Mouse (Mus musculus): ENCODE measurements around the gene Gabpb2.
"Not testable (repeated sequence)": the region's sequence is repeated elsewhere in the genome, so short reads cannot be mapped to it uniquely, and the experiment has no call there.

The Gabpb2 gene

GRCm38 (mm10) chr3:95161041-95161551, 56.6 kb downstream of the Gabpb2 start:
- DNase-seq (ENCODE audit: low read depth in 1 of 2, low spot score in 2 of 2) = no peak

GRCm38 (mm10) chr3:95159987-95160963, 57.4 kb downstream of the Gabpb2 start, which contains the start of gene Sema6c:
Sema6c (plus strand) TSS chr3:95160457.
- peak; percentile 52 to 69 for DNase-seq (ENCODE audit: low read depth in 1 of 2, low spot score in 2 of 2)

- DNase-seq (ENCODE audit: low read depth in 1 of 2, low spot score in 2 of 2) = no peak
Observed at GRCm38 (mm10) chr3:95159511-95159986, 58.2 kb downstream of the Gabpb2 start.

- DNase-seq (ENCODE audit: low read depth in 1 of 2, low spot score in 2 of 2) = peak in 1 of 2 experiments; percentile 60
Observed at GRCm38 (mm10) chr3:95153874-95154273, 63.8 kb downstream of the Gabpb2 start.

- DNase-seq (ENCODE audit: low read depth in 1 of 2, low spot score in 2 of 2) = no peak
Observed at GRCm38 (mm10) chr3:95147924-95148323, 69.8 kb downstream of the Gabpb2 start.

GRCm38 (mm10) chr3:95142617-95143011, 75.1 kb downstream of the Gabpb2 start:
- DNase-seq (ENCODE audit: low read depth in 1 of 2, low spot score in 2 of 2) = peak; percentile 64 to 80

- peak in 1 of 2 experiments; percentile 64 for DNase-seq (ENCODE audit: low read depth in 1 of 2, low spot score in 2 of 2)
Observed at GRCm38 (mm10) chr3:95141952-95142616, 75.6 kb downstream of the Gabpb2 start, which contains the start of gene Tnfaip8l2. Tnfaip8l2 (minus strand) TSS chr3:95142360.

GRCm38 (mm10) chr3:95141474-95141873, 76.2 kb downstream of the Gabpb2 start:
- peak in 1 of 2 experiments; percentile 41 for DNase-seq (ENCODE audit: low read depth in 1 of 2, low spot score in 2 of 2)

GRCm38 (mm10) chr3:95140795-95141194, 76.9 kb downstream of the Gabpb2 start:
- DNase-seq (ENCODE audit: low read depth in 1 of 2, low spot score in 2 of 2) = no peak

GRCm38 (mm10) chr3:95140289-95140595, 77.5 kb downstream of the Gabpb2 start:
- DNase-seq (ENCODE audit: low read depth in 1 of 2, low spot score in 2 of 2) = no peak

GRCm38 (mm10) chr3:95139586-95140288, 78.0 kb downstream of the Gabpb2 start:
- DNase-seq (ENCODE audit: low read depth in 1 of 2, low spot score in 2 of 2) = peak in 1 of 2 experiments; percentile 41

GRCm38 (mm10) chr3:95136336-95136735, 81.4 kb downstream of the Gabpb2 start:
- no peak for DNase-seq (ENCODE audit: low read depth in 1 of 2, low spot score in 2 of 2)

GRCm38 (mm10) chr3:95135433-95136052, 82.2 kb downstream of the Gabpb2 start:
- DNase-seq (ENCODE audit: low read depth in 1 of 2, low spot score in 2 of 2) = no peak

GRCm38 (mm10) chr3:95135023-95135422, 82.7 kb downstream of the Gabpb2 start:
- DNase-seq (ENCODE audit: low read depth in 1 of 2, low spot score in 2 of 2) = no peak

- not testable (repeated sequence) for DNase-seq (ENCODE audit: low read depth in 1 of 2, low spot score in 2 of 2)
Observed at GRCm38 (mm10) chr3:95134133-95134532, 83.6 kb downstream of the Gabpb2 start.

- peak; percentile 75 to 79 for DNase-seq (ENCODE audit: low read depth in 1 of 2, low spot score in 2 of 2)
Observed at GRCm38 (mm10) chr3:95133680-95134101, 84.0 kb downstream of the Gabpb2 start, which contains the start of the genes Scnm1 and Lysmd1. Scnm1 (minus strand) TSS chr3:95134011. Lysmd1 (plus strand) TSS chr3:95134088.

- no peak for DNase-seq (ENCODE audit: low read depth in 1 of 2, low spot score in 2 of 2)
Observed at GRCm38 (mm10) chr3:95133176-95133575, 84.5 kb downstream of the Gabpb2 start.

GRCm38 (mm10) chr3:95132389-95132788, 85.3 kb downstream of the Gabpb2 start:
- DNase-seq (ENCODE audit: low read depth in 1 of 2, low spot score in 2 of 2) = not testable (repeated sequence)

Data from monocyte, adult 2 months (primary cell).